Mouse (Mus musculus) heart, embryonic 12.5 days (tissue): ENCODE results near the gene Mbd3. TPM values are rescaled to one million over a fixed set of nuclear protein-coding genes. Genes with fewer than 3 reads are reported as not detected.

Experiments
- ATAC-seq: fragments of 200-750 bp; cut with Nextera tagmentation; 2 replicates; pipeline ENCODE4 v1.8.0; 2017; ENCODE audit warnings: moderate TSS enrichment, moderate library complexity; ENCODE audit not compliant: insufficient number of reproducible peaks, low FRiP score
- H3K27ac ChIP-seq: fragments of 300-500 bp; sonication (generic); 2 replicates; pipeline ENCODE4 v1.5.1; 2016; ENCODE audit warnings: mild to moderate bottlenecking, moderate library complexity; ENCODE audit not compliant: poor library complexity, severe bottlenecking
- H3K27me3 ChIP-seq: fragments of 300-500 bp; sonication (generic); replicated peaks from 2 replicates; pipeline ENCODE4 v1.6.1; 2016; ENCODE audit warnings: mild to moderate bottlenecking, moderate library complexity
- H3K36me3 ChIP-seq: fragments of 300-500 bp; sonication (generic); 2 replicates; pipeline ENCODE4 v1.6.1; 2016; ENCODE audit warnings: mild to moderate bottlenecking, moderate library complexity
- H3K4me1 ChIP-seq: fragments of 300-500 bp; sonication (generic); replicated peaks from 2 replicates; pipeline ENCODE4 v1.6.1; 2016; ENCODE audit warnings: mild to moderate bottlenecking
- H3K4me2 ChIP-seq: fragments of 300-500 bp; sonication (generic); 2 replicates; pipeline ENCODE4 v1.6.1; 2016; ENCODE audit warnings: mild to moderate bottlenecking, moderate library complexity
- H3K4me3 ChIP-seq: fragments of 300-500 bp; sonication (generic); 2 replicates; pipeline ENCODE4 v1.5.1; 2016; ENCODE audit warnings: mild to moderate bottlenecking
- H3K9ac ChIP-seq: fragments of 300-500 bp; sonication (generic); 2 replicates; pipeline ENCODE4 v1.6.1; 2016; ENCODE audit warnings: mild to moderate bottlenecking, moderate library complexity
- H3K9me3 ChIP-seq: fragments of 300-500 bp; sonication (generic); replicated peaks from 2 replicates; pipeline ENCODE4 v1.6.1; 2016; ENCODE audit warnings: mild to moderate bottlenecking, moderate library complexity
- WGBS: fragments of 180-500 bp; shearing (Covaris S2); methylation state at CpG from one replicate; pipeline ENCODE4 v1.1.7; 2016; 5-methylcytosine and 5-hydroxymethylcytosine counted together
- polyA plus RNA-seq: library from polyadenylated mRNA; unstranded; fragments of >200 nt; fragmentation: Nextera tagmentation; extraction: Ambion mirVana; gene quantifications from 2 replicates; pipeline ENCODE4 v1.2.1, GENCODE M21; 2016

Gene Mbd3
- polyA plus RNA-seq, 1 experiment from 2014 or later, result 181 TPM

GRCm38 (mm10) chr10:80384115-80384639 lies 15.2 kb downstream of the Mbd3 start:
- H3K27me3 ChIP-seq, result no peaks in the 10 kb centered on the region
- H3K27ac ChIP-seq, result no peak overlapping the region
- H3K36me3 ChIP-seq, result peaks cover 49% of the 10 kb centered on the region
- H3K9me3 ChIP-seq, result no peaks in the 10 kb centered on the region
- H3K9ac ChIP-seq, result peak overlapping the region; percentile 98; the same call in 1 of the 2 replicates
- peaks cover 38% of the 10 kb centered on the region for H3K4me1 ChIP-seq
- no peak for ATAC-seq
- peak overlapping the region; percentile 95 for H3K4me2 ChIP-seq
- 89% methylated on average over 4 of the region's 4 CpGs for WGBS
- 0 out of 2 replicates have a peak overlapping the region, but pooled peaks have one; percentile 94 for H3K4me3 ChIP-seq

- no peak for ATAC-seq
- Histone ChIP-seq H3K4me2 (no peak overlapping the region), H3K27me3 (no peaks in the 10 kb centered on the region), H3K27ac (no peak overlapping the region), H3K4me1 (peaks cover 35% of the 10 kb centered on the region), H3K4me3 (no peak overlapping the region), H3K9me3 (no peaks in the 10 kb centered on the region), H3K9ac (no peak overlapping the region; the same call in 1 of the 2 replicates), H3K36me3 (peaks cover 49% of the 10 kb centered on the region)
- 67% methylated on average over 4 of the region's 4 CpGs for WGBS
These were observed 15.9 kb downstream of the Mbd3 start for GRCm38 (mm10) chr10:80383431-80383830.

- no peaks in the 10 kb centered on the region for H3K9me3 ChIP-seq
- peaks cover 49% of the 10 kb centered on the region for H3K36me3 ChIP-seq
- no peak for ATAC-seq
- H3K4me1 ChIP-seq, result peaks cover 30% of the 10 kb centered on the region
- WGBS, result 88% methylated on average over 7 of the region's 7 CpGs
- no peak overlapping the region for H3K9ac ChIP-seq
- no peak overlapping the region for H3K4me2 ChIP-seq
- no peaks in the 10 kb centered on the region for H3K27me3 ChIP-seq
- no peak overlapping the region for H3K27ac ChIP-seq
- H3K4me3 ChIP-seq, result no peak overlapping the region
These were observed 16.5 kb downstream of the Mbd3 start for GRCm38 (mm10) chr10:80382641-80383365.

DNA sequence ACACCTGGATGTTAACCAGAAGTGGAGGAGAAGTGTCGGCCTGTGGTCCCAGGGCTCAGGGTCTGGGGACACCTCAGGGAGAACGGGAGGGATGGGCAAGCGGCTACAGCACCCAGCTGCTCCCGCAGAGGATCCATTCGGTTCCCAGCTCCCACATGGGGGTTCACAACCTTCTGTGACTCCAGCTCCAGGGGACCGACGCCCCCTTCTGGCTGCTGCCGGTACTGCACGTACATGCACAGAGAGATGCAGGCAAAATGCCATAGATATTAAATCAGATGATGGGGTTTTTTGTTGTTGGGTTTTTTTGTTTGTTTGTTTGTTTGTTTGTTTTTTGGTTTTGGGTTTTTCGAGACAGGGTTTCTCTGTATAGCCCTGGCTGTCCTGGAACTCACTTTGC lies 21.6 kb downstream of the Mbd3 start:
- ATAC-seq, result no peak
- Histone ChIP-seq H3K36me3 (peaks cover 30% of the 10 kb centered on the region), H3K4me2 (no peak overlapping the region), H3K9me3 (no peaks in the 10 kb centered on the region), H3K4me1 (no peaks in the 10 kb centered on the region), H3K27ac (no peak overlapping the region), H3K27me3 (peaks cover 8% of the 10 kb centered on the region), H3K4me3 (no peak overlapping the region), H3K9ac (no peak overlapping the region)
- 39% methylated on average over 10 of the region's 10 CpGs for WGBS

- Histone ChIP-seq H3K4me3 (no peak overlapping the region), H3K27ac (no peak overlapping the region), H3K9me3 (no peaks in the 10 kb centered on the region), H3K4me2 (no peak overlapping the region), H3K4me1 (peaks cover 3% of the 10 kb centered on the region; the same call in 1 of the 2 replicates), H3K36me3 (peaks cover 14% of the 10 kb centered on the region), H3K9ac (no peak overlapping the region), H3K27me3 (peaks cover 12% of the 10 kb centered on the region)
- no peak for ATAC-seq
- WGBS, result 2% methylated on average over 7 of the region's 7 CpGs
These were observed 23.2 kb downstream of the Mbd3 start for GRCm38 (mm10) chr10:80376160-80376559.

DNA sequence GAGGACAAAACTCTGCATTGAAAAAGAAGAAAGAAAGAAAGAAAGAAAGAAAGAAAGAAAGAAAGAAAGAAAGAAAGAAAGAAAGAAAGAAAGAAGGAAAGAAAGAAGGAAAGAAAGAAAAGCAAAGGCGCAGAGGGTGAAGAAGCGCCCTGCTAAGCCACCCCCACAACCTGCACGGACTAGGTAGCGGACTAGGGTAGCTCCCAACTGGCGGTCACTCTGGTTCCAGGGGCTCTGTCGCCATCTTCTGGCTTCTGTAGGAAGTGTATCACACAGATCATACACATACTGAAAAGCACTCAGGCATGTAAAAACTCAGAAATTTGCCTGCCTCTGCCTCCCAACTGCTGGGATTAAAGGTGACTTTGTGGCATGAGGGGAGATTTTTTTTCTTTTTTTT lies 25.3 kb downstream of the Mbd3 start:
- H3K27ac ChIP-seq, result no peak overlapping the region
- peaks cover 3% of the 10 kb centered on the region; the same call in 1 of the 2 replicates for H3K4me1 ChIP-seq
- no peaks in the 10 kb centered on the region for H3K9me3 ChIP-seq
- no peak for ATAC-seq
- H3K4me2 ChIP-seq, result no peak overlapping the region
- WGBS, result 14% methylated on average over 6 of the region's 6 CpGs
- no peak overlapping the region for H3K4me3 ChIP-seq
- no peaks in the 10 kb centered on the region for H3K36me3 ChIP-seq
- H3K27me3 ChIP-seq, result peaks cover 20% of the 10 kb centered on the region
- no peak overlapping the region for H3K9ac ChIP-seq

GRCm38 (mm10) chr10:80372706-80373105 lies 26.6 kb downstream of the Mbd3 start:
- no peak for ATAC-seq
- Histone ChIP-seq H3K36me3 (no peaks in the 10 kb centered on the region), H3K4me1 (peaks cover 3% of the 10 kb centered on the region; the same call in 1 of the 2 replicates), H3K9me3 (peaks cover 5% of the 10 kb centered on the region), H3K27me3 (peaks cover 31% of the 10 kb centered on the region), H3K27ac (no peak overlapping the region), H3K4me3 (no peak overlapping the region), H3K9ac (peak overlapping the region; percentile 25; the same call in 1 of the 2 replicates), H3K4me2 (no peak overlapping the region)
- 83% methylated on average over 6 of the region's 6 CpGs for WGBS

DNA sequence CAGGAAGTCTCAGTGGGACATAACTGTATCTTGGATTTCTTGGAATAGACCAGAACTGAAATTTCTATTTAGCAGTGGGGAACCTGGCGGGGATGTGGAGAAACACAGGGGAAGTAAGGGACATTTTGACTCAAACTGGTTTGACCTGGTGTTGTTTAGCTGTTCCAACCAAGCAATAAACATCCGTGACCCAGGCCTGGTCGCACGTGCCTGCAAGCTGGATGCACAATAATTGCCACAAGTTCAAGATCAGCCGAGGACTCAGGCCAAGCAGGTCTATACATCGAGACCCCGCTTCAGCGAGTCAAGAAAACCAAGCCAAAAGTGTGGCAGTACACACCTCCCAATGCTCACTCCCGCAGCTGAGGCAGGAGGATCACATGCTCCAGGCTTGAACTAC lies 27.4 kb downstream of the Mbd3 start:
- no peak for ATAC-seq
- no peak overlapping the region for H3K9ac ChIP-seq
- H3K4me3 ChIP-seq, result 0 out of 2 replicates have a peak overlapping the region, but pooled peaks have one; percentile 29
- 64% methylated on average over 9 of the region's 9 CpGs for WGBS
- H3K27ac ChIP-seq, result no peak overlapping the region
- peaks cover 5% of the 10 kb centered on the region for H3K9me3 ChIP-seq
- peaks cover 38% of the 10 kb centered on the region for H3K27me3 ChIP-seq
- no peaks in the 10 kb centered on the region for H3K36me3 ChIP-seq
- H3K4me2 ChIP-seq, result peak overlapping the region; percentile 39
- H3K4me1 ChIP-seq, result peaks cover 3% of the 10 kb centered on the region; the same call in 1 of the 2 replicates

GRCm38 (mm10) chr10:80371411-80371966 lies 27.9 kb downstream of the Mbd3 start:
- peak overlapping the region; percentile 29 for H3K4me3 ChIP-seq

GRCm38 (mm10) chr10:80369995-80370747 lies 29.2 kb downstream of the Mbd3 start:
- ATAC-seq, result no peak
- H3K9ac ChIP-seq, result no peak overlapping the region
- no peak overlapping the region for H3K4me2 ChIP-seq
- no peak overlapping the region for H3K27ac ChIP-seq
- WGBS, result 72% methylated on average over 21 of the region's 21 CpGs
- H3K4me3 ChIP-seq, result no peak overlapping the region
- no peaks in the 10 kb centered on the region for H3K36me3 ChIP-seq
- H3K27me3 ChIP-seq, result peaks cover 54% of the 10 kb centered on the region
- H3K4me1 ChIP-seq, result peaks cover 3% of the 10 kb centered on the region; the same call in 1 of the 2 replicates
- H3K9me3 ChIP-seq, result peaks cover 5% of the 10 kb centered on the region

More at GRCm38 (mm10) chr10:80371411-80371966, 27.9 kb downstream of the Mbd3 start:
- Histone ChIP-seq H3K27ac (no peak overlapping the region), H3K9me3 (peaks cover 5% of the 10 kb centered on the region), H3K9ac (peak overlapping the region; percentile 16; the same call in 1 of the 2 replicates), H3K4me2 (peak overlapping the region; percentile 39), H3K4me1 (peaks cover 3% of the 10 kb centered on the region; the same call in 1 of the 2 replicates), H3K36me3 (no peaks in the 10 kb centered on the region), H3K27me3 (peaks cover 43% of the 10 kb centered on the region)
- WGBS, result 7% methylated on average over 12 of the region's 12 CpGs
- ATAC-seq, result 0 out of 2 replicates have a peak, but pooled peaks have one; percentile 28
